Mouse (Mus musculus) heart, embryonic 16.5 days (tissue): ENCODE data around the gene Prps2. TPM values are rescaled to one million over a fixed set of nuclear protein-coding genes. Genes with fewer than 3 reads are reported as not detected.

Source experiments
- ATAC-seq: fragments of 200-750 bp; cut with Nextera tagmentation; replicated peaks from 2 replicates; pipeline ENCODE4 v1.8.0; 2017; ENCODE audit warnings: moderate number of reproducible peaks; ENCODE audit not compliant: insufficient read depth, low FRiP score; ENCODE audit errors: extremely low read depth
- H3K27ac ChIP-seq: fragments of 300-500 bp; sonication (generic); 2 replicates; pipeline ENCODE4 v1.5.1; 2014; ENCODE audit warnings: mild to moderate bottlenecking, low read length, control low read depth, moderate library complexity
- H3K27me3 ChIP-seq: fragments of 300-500 bp; sonication (generic); 2 replicates; pipeline ENCODE4 v1.6.1; 2014; ENCODE audit warnings: low read length, mixed read lengths; ENCODE audit not compliant: control insufficient read depth, insufficient read depth
- H3K36me3 ChIP-seq: fragments of 300-500 bp; sonication (generic); 2 replicates; pipeline ENCODE4 v1.6.1; 2014; ENCODE audit not compliant: control insufficient read depth, insufficient read depth
- H3K4me1 ChIP-seq: fragments of 300-500 bp; sonication (generic); 2 replicates; pipeline ENCODE4 v1.6.1; 2014; ENCODE audit warnings: low read length, mixed read lengths; ENCODE audit not compliant: control insufficient read depth, insufficient read depth
- H3K4me2 ChIP-seq: fragments of 300-500 bp; sonication (generic); 2 replicates; pipeline ENCODE4 v1.6.1; 2014; ENCODE audit warnings: low read depth, mild to moderate bottlenecking, control low read depth, low read length
- H3K4me3 ChIP-seq: fragments of 300-500 bp; sonication (generic); 2 replicates; pipeline ENCODE4 v1.5.1; 2014; ENCODE audit warnings: mild to moderate bottlenecking, control low read depth, low read length
- H3K9ac ChIP-seq: fragments of 300-500 bp; sonication (generic); 2 replicates; pipeline ENCODE4 v1.6.1; 2014; ENCODE audit warnings: low read length, control low read depth
- H3K9me3 ChIP-seq: fragments of 300-500 bp; sonication (generic); replicated peaks from 2 replicates; pipeline ENCODE4 v1.6.1; 2016; ENCODE audit warnings: low read length; ENCODE audit not compliant: control insufficient read depth
- WGBS: fragments of 180-500 bp; shearing (Covaris S2); extraction: QIAGEN DNeasy Blood & Tissue Kit; methylation state at CpG from one replicate; pipeline ENCODE4 v1.1.7; 2014; 5-methylcytosine and 5-hydroxymethylcytosine counted together
- polyA plus RNA-seq: library from polyadenylated mRNA; unstranded; fragments of >200 nt; fragmentation: Nextera tagmentation; extraction: Ambion mirVana; gene quantifications from 2 replicates; pipeline ENCODE4 v1.2.1, GENCODE M21; 2015

Gene Prps2
- polyA plus RNA-seq, 1 experiment from 2014 or later, result 53.0 TPM

GRCm38 (mm10) chrX:167357415-167357814, 25.1 kb downstream of the Prps2 start:
- no peak overlapping the region for H3K27ac ChIP-seq

GRCm38 (mm10) chrX:167355965-167356364, 26.6 kb downstream of the Prps2 start:
- Histone ChIP-seq H3K9me3 (no peaks in the 10 kb centered on the region), H3K4me3 (no peak overlapping the region), H3K4me1 (no peaks in the 10 kb centered on the region), H3K4me2 (no peak overlapping the region), H3K9ac (no peak overlapping the region), H3K27ac (no peak overlapping the region), H3K36me3 (peaks cover 2% of the 10 kb centered on the region; the same call in 1 of the 2 replicates), H3K27me3 (no peaks in the 10 kb centered on the region)
- 83% methylated on average over 3 of the region's 3 CpGs for WGBS
- ATAC-seq, result no peak

More at GRCm38 (mm10) chrX:167357415-167357814, 25.1 kb downstream of the Prps2 start:
- no peak for ATAC-seq
- Histone ChIP-seq H3K9me3 (no peaks in the 10 kb centered on the region), H3K9ac (no peak overlapping the region), H3K27me3 (no peaks in the 10 kb centered on the region), H3K4me2 (no peak overlapping the region), H3K36me3 (no peaks in the 10 kb centered on the region), H3K4me3 (no peak overlapping the region), H3K4me1 (no peaks in the 10 kb centered on the region)
- whole genome bisulfite sequencing, result 40% methylated on average over 2 of the region's 2 CpGs

GRCm38 (mm10) chrX:167353617-167354016, 28.9 kb downstream of the Prps2 start:
- Histone ChIP-seq H3K4me1 (no peaks in the 10 kb centered on the region), H3K36me3 (peaks cover 7% of the 10 kb centered on the region), H3K27me3 (no peaks in the 10 kb centered on the region), H3K9ac (no peak overlapping the region), H3K9me3 (no peaks in the 10 kb centered on the region), H3K4me3 (no peak overlapping the region), H3K27ac (no peak overlapping the region), H3K4me2 (no peak overlapping the region)
- 81% methylated on average over 2 of the region's 2 CpGs for WGBS
- ATAC-seq, result no peak

GRCm38 (mm10) chrX:167346440-167346839, 36.1 kb downstream of the Prps2 start:
- Histone ChIP-seq H3K27ac (no peak overlapping the region), H3K27me3 (no peaks in the 10 kb centered on the region), H3K4me2 (no peak overlapping the region), H3K9ac (no peak overlapping the region), H3K4me3 (no peak overlapping the region), H3K36me3 (peaks cover 7% of the 10 kb centered on the region; the same call in 1 of the 2 replicates), H3K4me1 (no peaks in the 10 kb centered on the region), H3K9me3 (no peaks in the 10 kb centered on the region)
- 70% methylated on average over 1 of the region's 1 CpGs for WGBS
- no peak for ATAC-seq

- Histone ChIP-seq H3K4me3 (no peak overlapping the region), H3K9ac (no peak overlapping the region), H3K4me1 (no peaks in the 10 kb centered on the region), H3K36me3 (no peaks in the 10 kb centered on the region), H3K9me3 (no peaks in the 10 kb centered on the region), H3K27me3 (no peaks in the 10 kb centered on the region), H3K27ac (no peak overlapping the region), H3K4me2 (no peak overlapping the region)
- WGBS, result 68% methylated on average over 1 of the region's 1 CpGs
- no peak for ATAC-seq
These were observed 38.2 kb downstream of the Prps2 start for GRCm38 (mm10) chrX:167344356-167344755.

- H3K4me2 ChIP-seq, result no peak overlapping the region
- H3K9ac ChIP-seq, result no peak overlapping the region
- H3K9me3 ChIP-seq, result no peaks in the 10 kb centered on the region
- H3K36me3 ChIP-seq, result no peaks in the 10 kb centered on the region
- no peak for ATAC-seq
- no peaks in the 10 kb centered on the region for H3K4me1 ChIP-seq
- no peak overlapping the region for H3K4me3 ChIP-seq
- H3K27me3 ChIP-seq, result no peaks in the 10 kb centered on the region
- no peak overlapping the region for H3K27ac ChIP-seq
- WGBS, result 61% methylated on average over 3 of the region's 3 CpGs
These were observed 40.7 kb downstream of the Prps2 start for GRCm38 (mm10) chrX:167341811-167342210.

GRCm38 (mm10) chrX:167340190-167340589, 42.4 kb downstream of the Prps2 start:
- no peaks in the 10 kb centered on the region for H3K4me1 ChIP-seq
- H3K4me2 ChIP-seq, result no peak overlapping the region
- H3K27ac ChIP-seq, result no peak overlapping the region
- no peak for ATAC-seq
- no peaks in the 10 kb centered on the region for H3K9me3 ChIP-seq
- 78% methylated on average over 2 of the region's 2 CpGs for WGBS
- no peaks in the 10 kb centered on the region for H3K27me3 ChIP-seq
- no peak overlapping the region for H3K9ac ChIP-seq
- no peak overlapping the region for H3K4me3 ChIP-seq
- no peaks in the 10 kb centered on the region for H3K36me3 ChIP-seq

- ATAC-seq, result no peak
- H3K36me3 ChIP-seq, result no peaks in the 10 kb centered on the region
- H3K9me3 ChIP-seq, result no peaks in the 10 kb centered on the region
- H3K27me3 ChIP-seq, result no peaks in the 10 kb centered on the region
- 90% methylated on average over 1 of the region's 1 CpGs for WGBS
- H3K27ac ChIP-seq, result no peak overlapping the region
- H3K4me1 ChIP-seq, result no peaks in the 10 kb centered on the region
- no peak overlapping the region for H3K4me2 ChIP-seq
- H3K4me3 ChIP-seq, result no peak overlapping the region
- H3K9ac ChIP-seq, result no peak overlapping the region
These were observed 44.6 kb downstream of the Prps2 start for GRCm38 (mm10) chrX:167337990-167338389.

GRCm38 (mm10) chrX:167334571-167334970, 48.0 kb downstream of the Prps2 start:
- Histone ChIP-seq H3K4me1 (peaks cover 4% of the 10 kb centered on the region), H3K4me2 (no peak overlapping the region), H3K36me3 (no peaks in the 10 kb centered on the region), H3K9ac (no peak overlapping the region), H3K27me3 (no peaks in the 10 kb centered on the region), H3K4me3 (no peak overlapping the region), H3K27ac (no peak overlapping the region), H3K9me3 (no peaks in the 10 kb centered on the region)
- ATAC-seq, result no peak
- 78% methylated on average over 1 of the region's 1 CpGs for WGBS

GRCm38 (mm10) chrX:167332607-167333006, 49.9 kb downstream of the Prps2 start:
- H3K4me1 ChIP-seq, result peaks cover 4% of the 10 kb centered on the region
- 20% methylated on average over 1 of the region's 1 CpGs for WGBS
- H3K4me3 ChIP-seq, result no peak overlapping the region

More at GRCm38 (mm10) chrX:167332607-167333006, 49.9 kb downstream of the Prps2 start:
- Histone ChIP-seq H3K27ac (peak overlapping the region; percentile 35), H3K4me2 (no peak overlapping the region), H3K9me3 (no peaks in the 10 kb centered on the region), H3K27me3 (no peaks in the 10 kb centered on the region), H3K9ac (no peak overlapping the region), H3K36me3 (no peaks in the 10 kb centered on the region)
- no peak for ATAC-seq
